Mouse (Mus musculus): ENCODE data around the gene Atat1. TPM values are rescaled to one million over a fixed set of nuclear protein-coding genes. Genes with fewer than 3 reads are reported as not detected.
A peak's percentile ranks its signal among the peaks of the same experiment; 100 is the strongest.

Atat1 gene
- polyA plus RNA-seq, 1 experiment from 2014 or later: 101 TPM

DNA sequence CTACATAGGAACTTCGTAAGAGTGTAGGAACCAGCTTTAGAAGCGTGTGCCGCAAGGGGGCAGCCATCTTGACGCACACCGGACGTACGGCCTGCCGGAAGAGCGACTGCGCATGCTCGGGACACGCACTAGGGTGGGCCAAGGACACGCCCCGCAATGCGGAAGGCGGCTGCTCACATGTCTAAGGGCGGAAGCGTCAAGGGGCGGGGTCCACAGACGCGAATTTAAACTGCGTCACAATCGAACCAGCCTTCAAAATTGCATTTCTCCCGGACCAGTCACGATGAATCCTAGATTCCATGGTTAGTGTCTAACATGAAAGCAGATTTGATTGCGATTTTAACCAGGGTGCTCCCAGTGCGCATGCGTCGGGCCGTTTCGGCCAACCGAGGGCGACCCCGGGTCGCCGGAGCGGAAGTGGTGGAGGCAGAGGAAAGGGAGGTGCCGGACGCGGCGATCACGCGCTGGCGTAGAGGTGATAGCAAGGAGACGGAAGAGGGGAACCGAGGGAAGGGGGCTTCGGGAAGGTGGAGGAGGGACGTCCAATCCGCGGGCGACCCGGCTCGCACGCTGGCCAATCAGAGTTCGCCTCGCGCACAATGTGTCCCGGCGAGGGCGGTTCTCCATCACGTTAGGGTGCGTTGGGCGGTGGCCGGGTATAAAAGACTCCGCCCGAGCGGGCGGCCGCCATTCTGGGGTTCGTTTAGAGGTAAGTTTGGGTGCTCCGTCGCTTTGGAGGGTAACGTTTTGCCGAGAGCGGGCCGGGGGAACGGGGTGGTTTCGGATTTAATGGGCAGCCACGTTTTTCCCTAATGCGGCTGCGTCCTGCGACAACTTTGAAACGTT is 6.6 kb upstream of the Atat1 start, which contains the start of the genes Mrps18b and Ppp1r10:
TSS of gene Mrps18b (minus strand) at position 93 of the 846 bp plus-strand sequence.
TSS of gene Ppp1r10 (plus strand) at position 138 of the 846 bp plus-strand sequence.
- Histone ChIP-seq H3K36me3 (replicated peaks; ENCODE audit: control insufficient read depth, insufficient read depth, low read depth, low read length) (no peaks in the 10 kb centered on the region; the same call in 1 of the 2 replicates), H3K4me1 (ENCODE audit: control insufficient read depth, insufficient read depth, low read length) (no peaks in the 10 kb centered on the region; the same call in 1 of the 2 replicates), H3K27ac (replicated peaks; ENCODE audit: low read depth, low read length) (peak within 1 kb of the TSS; percentile 95), H3K4me3 (ENCODE audit: low read depth, low read length) (peak within 1 kb of the TSS; percentile 72), H3K27me3 (ENCODE audit: control insufficient read depth, insufficient read depth, low read length) (no peaks in the 10 kb centered on the region), H3K4me2 (ENCODE audit: low read depth, low read length) (peak within 1 kb of the TSS; percentile 97), H3K9me3 (replicated peaks; ENCODE audit: control insufficient read depth, low read length) (no peaks in the 10 kb centered on the region), H3K9ac (replicated peaks; ENCODE audit: low read length) (peak within 1 kb of the TSS; percentile 99)
- DNase-seq (ENCODE audit: low spot score): peak; percentile 99
- peak; percentile 93 for ATAC-seq (replicated peaks; ENCODE audit: insufficient number of reproducible peaks, low FRiP score, low TSS enrichment, low read depth)
- under 1% methylated on average over 83 of the region's 83 CpGs for WGBS

DNA sequence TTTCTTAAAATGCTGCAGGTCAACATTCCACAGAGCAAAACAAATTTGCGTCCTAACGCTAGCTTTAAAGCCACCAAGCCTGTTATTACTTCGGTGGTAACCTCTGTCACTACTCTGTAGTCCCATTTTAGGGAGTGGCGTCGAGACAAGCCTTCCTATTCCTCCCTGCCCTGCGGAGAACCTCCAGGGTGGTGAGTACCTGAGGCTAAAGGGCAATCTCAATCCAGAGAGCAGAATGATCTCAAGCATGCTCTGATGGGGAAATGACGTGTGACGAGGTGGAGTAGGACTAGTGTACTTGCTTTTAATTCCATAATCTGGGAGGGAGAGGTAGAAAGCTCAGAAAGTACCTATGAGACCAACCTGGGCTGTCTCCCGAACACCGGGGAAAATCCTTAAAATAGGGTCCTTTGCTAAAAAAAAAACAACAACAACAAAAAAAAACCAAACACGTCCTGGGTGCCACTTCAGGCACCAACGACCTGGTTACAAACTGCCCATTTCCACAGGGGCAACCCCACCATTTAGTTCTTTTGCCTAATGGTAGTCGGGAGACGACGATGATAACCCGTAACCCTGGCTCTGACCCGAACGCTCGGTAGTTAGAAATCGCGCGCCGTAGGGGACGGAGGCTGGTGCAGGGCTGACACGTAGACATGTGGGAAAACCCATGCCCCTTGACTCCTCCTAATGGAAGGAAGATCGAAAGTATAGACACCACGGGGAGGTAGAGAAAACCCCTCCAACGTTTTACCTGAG is 5.8 kb upstream of the Atat1 start:
- Histone ChIP-seq H3K4me3 (ENCODE audit: low read depth, low read length) (peak overlapping the region; percentile 72), H3K36me3 (replicated peaks; ENCODE audit: control insufficient read depth, insufficient read depth, low read depth, low read length) (no peaks in the 10 kb centered on the region; the same call in 1 of the 2 replicates), H3K27me3 (ENCODE audit: control insufficient read depth, insufficient read depth, low read length) (no peaks in the 10 kb centered on the region), H3K27ac (replicated peaks; ENCODE audit: low read depth, low read length) (peak overlapping the region; percentile 54; the same call in 1 of the 2 replicates), H3K9me3 (replicated peaks; ENCODE audit: control insufficient read depth, low read length) (no peaks in the 10 kb centered on the region), H3K4me1 (ENCODE audit: control insufficient read depth, insufficient read depth, low read length) (no peaks in the 10 kb centered on the region; the same call in 1 of the 2 replicates), H3K9ac (replicated peaks; ENCODE audit: low read length) (peak overlapping the region; percentile 99), H3K4me2 (ENCODE audit: low read depth, low read length) (peak overlapping the region; percentile 51)
- peak; percentile 9 for DNase-seq (ENCODE audit: low spot score)
- peak; percentile 15; the same call in 1 of the 2 replicates for ATAC-seq (replicated peaks; ENCODE audit: insufficient number of reproducible peaks, low FRiP score, low TSS enrichment, low read depth)
- 3% methylated on average over 28 of the region's 28 CpGs for WGBS

DNA sequence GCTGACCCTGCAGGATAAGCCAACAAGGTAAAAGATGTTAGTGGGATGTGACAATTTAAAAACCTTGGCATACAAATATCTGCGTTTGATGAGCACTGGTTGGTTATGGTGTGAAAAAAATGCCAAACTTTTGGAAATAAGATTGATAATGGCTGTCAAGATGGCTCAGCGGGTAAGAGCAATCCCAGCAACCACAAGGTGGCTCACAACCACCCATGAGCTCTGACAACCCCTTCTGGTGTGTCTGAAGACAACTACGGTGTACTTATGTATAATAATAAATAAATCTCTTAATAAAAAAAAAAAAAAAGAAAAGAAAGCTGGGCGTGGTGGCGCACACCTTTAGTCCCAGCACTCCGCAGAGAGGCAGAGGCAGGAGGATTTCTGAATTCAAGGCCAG is 5.1 kb upstream of the Atat1 start:
- ATAC-seq (replicated peaks; ENCODE audit: insufficient number of reproducible peaks, low FRiP score, low TSS enrichment, low read depth): no peak
- H3K36me3 ChIP-seq (replicated peaks; ENCODE audit: control insufficient read depth, insufficient read depth, low read depth, low read length): no peaks in the 10 kb centered on the region; the same call in 1 of the 2 replicates
- H3K9me3 ChIP-seq (replicated peaks; ENCODE audit: control insufficient read depth, low read length): no peaks in the 10 kb centered on the region
- no peaks in the 10 kb centered on the region; the same call in 1 of the 2 replicates for H3K4me1 ChIP-seq (ENCODE audit: control insufficient read depth, insufficient read depth, low read length)
- DNase-seq (ENCODE audit: low spot score): no peak
- H3K4me3 ChIP-seq (ENCODE audit: low read depth, low read length): peak overlapping the region; percentile 72; the same call in 1 of the 2 replicates
- H3K27me3 ChIP-seq (ENCODE audit: control insufficient read depth, insufficient read depth, low read length): no peaks in the 10 kb centered on the region
- WGBS: 86% methylated on average over 6 of the region's 6 CpGs
- no peak overlapping the region for H3K27ac ChIP-seq (replicated peaks; ENCODE audit: low read depth, low read length)
- no peak overlapping the region for H3K9ac ChIP-seq (replicated peaks; ENCODE audit: low read length)
- no peak overlapping the region; the same call in 1 of the 2 replicates for H3K4me2 ChIP-seq (ENCODE audit: low read depth, low read length)

DNA sequence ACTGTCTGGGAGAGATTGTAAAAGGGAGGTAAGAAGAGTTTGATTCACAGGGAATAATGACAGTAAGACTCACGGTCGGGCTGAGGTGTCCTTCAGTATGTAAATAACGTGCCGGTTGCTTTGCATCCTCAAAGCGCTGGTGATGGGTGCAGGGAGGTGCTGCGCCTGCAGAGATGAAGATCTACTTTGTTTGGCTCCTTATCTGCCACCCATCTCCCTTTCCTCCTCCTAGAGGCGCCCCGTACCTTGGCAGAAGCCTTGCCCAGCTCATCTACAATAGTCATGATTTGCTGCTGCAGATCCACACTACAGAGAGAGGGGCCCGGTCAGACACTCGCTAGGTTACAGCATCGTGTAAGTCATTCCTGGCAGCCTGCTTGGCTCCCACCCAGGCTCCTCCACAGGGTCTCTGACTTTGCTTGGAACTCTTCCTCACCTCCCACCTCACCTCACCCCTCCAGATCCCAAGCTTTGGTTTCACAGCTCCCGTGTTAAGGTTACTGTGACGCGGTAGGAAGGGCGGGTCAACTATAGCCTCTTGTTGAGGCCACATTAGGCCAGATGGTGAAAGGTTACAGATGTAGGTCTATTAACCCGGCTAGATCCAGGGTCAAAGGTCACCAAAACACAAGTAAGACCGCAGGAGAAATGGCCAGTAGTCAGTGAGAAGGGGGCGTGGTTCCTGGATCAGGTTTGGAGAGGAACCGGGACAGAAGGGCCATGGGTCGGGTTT is 523 bp downstream of the Atat1 start:
- WGBS: 24% methylated on average over 20 of the region's 20 CpGs
- Histone ChIP-seq H3K4me3 (ENCODE audit: low read depth, low read length) (peak overlapping the region; percentile 75), H3K27me3 (ENCODE audit: control insufficient read depth, insufficient read depth, low read length) (no peaks in the 10 kb centered on the region), H3K4me2 (ENCODE audit: low read depth, low read length) (peak overlapping the region; percentile 89), H3K27ac (replicated peaks; ENCODE audit: low read depth, low read length) (peak overlapping the region; percentile 47; the same call in 1 of the 2 replicates), H3K4me1 (ENCODE audit: control insufficient read depth, insufficient read depth, low read length) (no peaks in the 10 kb centered on the region; the same call in 1 of the 2 replicates), H3K9me3 (replicated peaks; ENCODE audit: control insufficient read depth, low read length) (no peaks in the 10 kb centered on the region), H3K9ac (replicated peaks; ENCODE audit: low read length) (peak overlapping the region; percentile 82), H3K36me3 (replicated peaks; ENCODE audit: control insufficient read depth, insufficient read depth, low read depth, low read length) (no peaks in the 10 kb centered on the region; the same call in none of the 2 replicates)
- DNase-seq (ENCODE audit: low spot score): no peak
- ATAC-seq (replicated peaks; ENCODE audit: insufficient number of reproducible peaks, low FRiP score, low TSS enrichment, low read depth): peak; percentile 19; the same call in 1 of the 2 replicates

DNA sequence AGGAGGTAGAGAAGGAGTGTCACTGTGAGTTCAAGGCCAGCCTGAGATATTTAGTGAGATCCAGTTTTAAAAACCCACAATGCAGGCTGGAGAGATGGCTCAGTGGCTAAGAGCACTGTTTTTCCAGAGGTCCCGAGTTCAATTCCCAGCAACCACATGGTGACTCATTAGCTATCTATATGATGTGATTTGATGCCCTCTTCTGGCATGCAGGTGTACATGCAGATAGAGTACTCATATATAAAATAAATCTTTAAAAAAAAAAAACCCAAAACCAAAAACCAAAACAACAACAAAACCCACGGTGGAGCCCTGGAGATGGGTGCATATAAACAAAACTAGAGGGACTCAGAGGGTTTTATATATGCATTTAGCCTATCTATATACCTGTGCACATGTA is 2.3 kb downstream of the Atat1 start:
- DNase-seq (ENCODE audit: low spot score): no peak
- 83% methylated on average over 2 of the region's 2 CpGs for WGBS
- no peak for ATAC-seq (replicated peaks; ENCODE audit: insufficient number of reproducible peaks, low FRiP score, low TSS enrichment, low read depth)
- Histone ChIP-seq H3K9ac (replicated peaks; ENCODE audit: low read length) (no peak overlapping the region), H3K4me3 (ENCODE audit: low read depth, low read length) (no peak overlapping the region), H3K9me3 (replicated peaks; ENCODE audit: control insufficient read depth, low read length) (no peaks in the 10 kb centered on the region), H3K4me1 (ENCODE audit: control insufficient read depth, insufficient read depth, low read length) (no peaks in the 10 kb centered on the region; the same call in 1 of the 2 replicates), H3K36me3 (replicated peaks; ENCODE audit: control insufficient read depth, insufficient read depth, low read depth, low read length) (no peaks in the 10 kb centered on the region; the same call in none of the 2 replicates), H3K27ac (replicated peaks; ENCODE audit: low read depth, low read length) (no peak overlapping the region), H3K4me2 (ENCODE audit: low read depth, low read length) (no peak overlapping the region), H3K27me3 (ENCODE audit: control insufficient read depth, insufficient read depth, low read length) (no peaks in the 10 kb centered on the region)

DNA sequence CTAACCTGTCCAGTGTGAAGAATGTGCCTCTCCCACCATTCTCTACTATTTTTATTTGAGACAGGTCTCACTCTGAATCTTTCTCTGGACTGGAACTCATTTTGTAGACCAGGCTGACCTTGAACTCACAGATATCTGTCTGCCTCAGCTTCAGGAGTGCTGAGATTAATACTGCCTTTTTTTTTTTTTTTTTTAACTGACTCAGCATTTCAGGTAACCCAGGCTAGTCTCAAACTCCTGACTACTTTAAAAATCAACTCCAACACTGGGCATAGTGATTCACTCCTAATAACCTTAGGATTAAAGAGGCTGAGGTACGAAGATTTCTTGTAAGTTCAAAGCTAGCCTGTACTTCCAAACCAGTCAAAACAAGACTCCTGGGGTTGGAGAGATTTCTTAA is 4.3 kb downstream of the Atat1 start:
- no peaks in the 10 kb centered on the region; the same call in none of the 2 replicates for H3K36me3 ChIP-seq (replicated peaks; ENCODE audit: control insufficient read depth, insufficient read depth, low read depth, low read length)

DNA sequence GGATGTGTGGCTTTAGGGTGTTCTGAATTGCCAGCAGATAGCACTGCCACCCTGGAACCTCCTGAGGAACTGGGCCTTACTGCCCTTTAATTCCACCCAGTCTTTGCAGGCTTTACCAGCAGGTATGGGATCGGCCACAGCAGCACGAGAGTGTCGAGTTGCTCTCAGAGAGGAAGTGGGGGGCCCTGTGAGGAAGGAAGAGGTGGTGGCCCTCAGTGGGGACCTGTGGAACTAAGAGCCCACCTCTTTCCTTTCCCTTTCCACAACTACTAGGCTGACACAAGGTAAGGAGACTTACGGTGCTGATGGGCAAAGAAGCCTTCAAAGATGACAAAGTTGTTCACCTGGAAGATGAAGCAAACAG is 5.9 kb downstream of the Atat1 start:
- Histone ChIP-seq H3K9ac (replicated peaks; ENCODE audit: low read length) (no peak overlapping the region), H3K4me3 (ENCODE audit: low read depth, low read length) (no peak overlapping the region), H3K4me1 (ENCODE audit: control insufficient read depth, insufficient read depth, low read length) (no peaks in the 10 kb centered on the region; the same call in 1 of the 2 replicates), H3K27me3 (ENCODE audit: control insufficient read depth, insufficient read depth, low read length) (no peaks in the 10 kb centered on the region), H3K9me3 (replicated peaks; ENCODE audit: control insufficient read depth, low read length) (no peaks in the 10 kb centered on the region), H3K36me3 (replicated peaks; ENCODE audit: control insufficient read depth, insufficient read depth, low read depth, low read length) (peaks cover 2% of the 10 kb centered on the region), H3K27ac (replicated peaks; ENCODE audit: low read depth, low read length) (no peak overlapping the region), H3K4me2 (ENCODE audit: low read depth, low read length) (no peak overlapping the region)
- ATAC-seq (replicated peaks; ENCODE audit: insufficient number of reproducible peaks, low FRiP score, low TSS enrichment, low read depth): no peak
- DNase-seq (ENCODE audit: low spot score): no peak
- WGBS: 77% methylated on average over 4 of the region's 4 CpGs

More for the DNA sequence above, 4.3 kb downstream of the Atat1 start:
- DNase-seq (ENCODE audit: low spot score) (no peak), ATAC-seq (replicated peaks; ENCODE audit: insufficient number of reproducible peaks, low FRiP score, low TSS enrichment, low read depth) (no peak)
- Histone ChIP-seq H3K9me3 (replicated peaks; ENCODE audit: control insufficient read depth, low read length) (no peaks in the 10 kb centered on the region), H3K4me2 (ENCODE audit: low read depth, low read length) (no peak overlapping the region), H3K4me1 (ENCODE audit: control insufficient read depth, insufficient read depth, low read length) (no peaks in the 10 kb centered on the region; the same call in 1 of the 2 replicates), H3K27me3 (ENCODE audit: control insufficient read depth, insufficient read depth, low read length) (no peaks in the 10 kb centered on the region), H3K27ac (replicated peaks; ENCODE audit: low read depth, low read length) (no peak overlapping the region), H3K9ac (replicated peaks; ENCODE audit: low read length) (no peak overlapping the region), H3K4me3 (ENCODE audit: low read depth, low read length) (no peak overlapping the region)
- 98% methylated on average over 1 of the region's 1 CpGs for WGBS

All from embryonic facial prominence, embryonic 11.5 days (tissue).